Mouse (Mus musculus) layer of hippocampus, postnatal 25 days (tissue): ENCODE measurements around the gene Zeb2. TPM values are rescaled to one million over a fixed set of nuclear protein-coding genes. Genes with fewer than 3 reads are reported as not detected.

ENCODE experiments used
- DNase-seq, 2 experiments: peaks; one replicate each; pipeline ENCODE4 v3.0.0; 2022; ENCODE audit warnings: mixed read lengths in 2 of 2, low spot score in 1 of 2; ENCODE audit errors: extremely low spot score in 1 of 2
- total RNA-seq, 2 experiments: library from RNA; stranded (reverse); gene quantifications; 2 replicates each; pipeline ENCODE4 v1.2.3; 2021

The Zeb2 gene
- 100 to 1,000 TPM; 365 to 458 TPM for total RNA-seq

DNA sequence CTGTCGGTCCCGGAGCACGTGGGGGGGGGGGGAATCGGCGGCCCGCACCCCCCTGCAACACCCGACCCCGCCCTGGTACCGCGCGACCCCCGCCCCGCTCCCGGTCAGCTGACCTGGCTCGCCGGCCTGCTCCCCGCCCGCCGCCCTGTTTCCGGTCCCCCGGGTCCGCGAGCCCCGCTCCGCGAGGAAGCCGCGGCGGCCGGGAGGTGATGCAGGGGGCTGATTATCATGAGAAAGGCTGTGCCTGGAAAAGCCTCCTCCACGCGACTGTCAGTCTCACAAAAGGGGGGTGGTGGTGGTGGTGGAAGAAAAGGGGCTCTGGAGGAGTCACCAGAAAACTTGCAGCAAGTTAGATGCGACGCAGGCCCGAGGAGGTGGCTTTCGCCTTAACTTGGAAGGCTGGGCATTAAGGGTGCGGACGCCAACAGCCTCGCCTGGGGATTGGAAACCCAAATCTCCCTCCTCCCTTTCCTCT, at the start of gene Zeb2:
Gene Zeb2, minus strand, starts transcription at position 309 of the 475 bp plus-strand sequence.
- peak; percentile 65 to 79 for DNase-seq

DNA sequence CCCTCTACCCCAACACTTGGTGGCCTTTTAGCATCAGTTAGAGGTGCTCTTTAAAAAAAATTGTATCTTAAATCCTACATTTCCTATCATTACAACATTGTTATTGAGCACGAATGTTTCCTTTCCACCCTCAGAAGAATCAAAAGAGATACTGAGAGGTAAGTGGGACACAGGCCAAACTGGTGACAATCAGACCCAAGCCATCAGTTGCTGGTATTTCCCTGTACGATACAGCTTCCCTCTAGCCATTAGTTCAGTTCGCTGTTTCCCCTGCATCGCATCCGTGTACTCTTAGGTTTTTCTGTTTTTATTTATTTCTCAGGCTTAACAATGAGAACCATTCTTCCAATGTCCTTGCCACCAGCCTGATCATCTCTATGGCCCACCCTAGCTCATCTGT, 41.6 kb upstream of the Zeb2 start:
- DNase-seq: no peak

DNA sequence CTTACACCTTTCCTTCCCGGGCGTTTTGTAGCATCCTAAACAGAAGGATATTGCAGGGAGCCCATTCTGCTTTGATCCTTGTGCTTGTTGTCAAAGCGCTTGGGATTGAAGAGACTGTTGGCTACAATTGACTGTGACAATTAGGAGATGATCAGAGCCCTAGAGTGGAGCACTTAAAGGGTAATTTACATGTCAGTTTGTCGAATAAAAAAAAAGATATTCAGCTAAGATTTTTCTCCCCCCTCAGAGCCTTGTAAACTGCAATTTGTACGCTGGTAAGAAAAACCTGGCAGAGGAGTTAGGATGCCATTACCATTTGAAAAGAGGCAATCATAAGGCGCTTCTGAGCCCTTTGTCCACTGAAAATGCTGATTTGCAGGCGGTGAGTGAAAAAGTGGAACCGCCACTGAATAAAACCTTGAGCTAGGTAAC, 41.2 kb upstream of the Zeb2 start:
- DNase-seq: no peak

DNA sequence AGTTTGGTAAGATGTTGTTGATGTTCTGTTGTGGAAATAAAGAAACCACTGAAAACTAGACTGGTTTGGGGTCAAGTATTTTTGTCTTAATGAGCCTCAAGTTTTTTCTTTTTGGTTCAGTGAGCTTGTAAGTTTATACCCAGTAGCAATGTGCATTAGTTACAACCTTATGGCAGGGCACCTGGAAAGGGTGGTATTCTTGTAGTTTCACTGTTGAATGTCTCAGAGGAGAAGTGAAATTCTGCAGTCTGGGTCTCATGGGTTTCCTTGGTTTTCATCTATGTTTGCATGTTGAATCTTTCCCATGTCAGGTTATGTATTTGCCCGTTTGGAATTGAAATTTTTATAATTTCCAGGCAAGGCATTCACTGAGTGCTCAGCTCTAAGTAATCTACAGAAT, 36.1 kb upstream of the Zeb2 start:
- DNase-seq: no peak

DNA sequence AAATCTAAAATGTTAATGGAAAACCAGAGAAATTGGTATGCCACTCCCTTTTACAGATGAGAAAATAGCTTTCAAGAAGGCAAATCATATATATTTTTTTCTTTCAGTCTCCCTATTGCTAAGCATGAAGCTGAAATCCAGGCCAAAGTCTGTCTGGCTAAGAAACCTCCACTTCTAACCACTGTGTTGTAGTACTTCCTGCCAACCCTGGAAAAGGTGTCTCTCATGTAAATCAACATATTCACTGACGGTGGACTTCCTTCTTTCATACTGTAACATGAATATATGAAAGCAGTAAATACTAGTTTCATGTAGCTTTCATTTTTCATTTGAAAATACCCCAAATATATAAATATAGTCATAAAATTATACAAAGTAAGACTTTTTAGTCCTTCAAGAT, 26.0 kb upstream of the Zeb2 start:
- no peak for DNase-seq

DNA sequence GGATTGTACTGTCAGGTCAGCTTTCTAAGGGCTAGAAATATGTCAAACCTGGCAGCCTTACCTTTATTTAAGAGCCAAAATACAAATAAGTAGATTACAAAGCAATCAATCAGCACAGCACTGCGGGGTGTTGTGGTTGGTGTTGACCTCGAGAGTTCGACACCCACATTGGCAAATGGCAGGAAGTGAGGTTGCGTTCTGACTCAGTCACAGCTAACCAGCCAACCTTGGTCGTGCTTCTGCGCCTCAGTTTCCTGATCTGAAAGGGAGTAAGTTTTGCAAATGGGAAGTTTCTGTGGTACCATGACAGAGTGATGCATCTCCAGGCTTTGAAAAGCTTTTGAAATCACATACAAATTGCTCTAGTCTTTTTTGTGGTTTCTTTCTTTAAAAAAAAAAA, 21.7 kb upstream of the Zeb2 start:
- no peak for DNase-seq

DNA sequence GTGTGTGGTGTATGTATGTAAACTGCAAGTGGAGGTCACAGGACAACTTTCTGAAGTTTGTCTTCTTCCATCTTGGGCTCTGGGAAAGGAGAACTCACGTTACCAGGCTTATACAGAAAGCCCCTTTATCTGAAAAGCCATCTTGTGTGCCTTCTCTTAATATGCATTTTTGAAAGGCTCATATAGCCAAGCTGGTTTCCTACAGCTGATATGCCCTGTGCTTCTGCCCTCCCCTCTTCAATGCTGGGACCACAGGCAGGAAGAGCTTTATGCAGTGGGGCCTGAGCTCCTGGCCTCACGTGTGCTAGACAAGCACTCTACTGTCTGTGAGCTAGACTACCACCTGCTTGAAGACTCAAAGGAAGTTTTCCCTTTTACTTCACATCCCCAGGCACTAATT, 19.6 kb upstream of the Zeb2 start:
- no peak for DNase-seq

DNA sequence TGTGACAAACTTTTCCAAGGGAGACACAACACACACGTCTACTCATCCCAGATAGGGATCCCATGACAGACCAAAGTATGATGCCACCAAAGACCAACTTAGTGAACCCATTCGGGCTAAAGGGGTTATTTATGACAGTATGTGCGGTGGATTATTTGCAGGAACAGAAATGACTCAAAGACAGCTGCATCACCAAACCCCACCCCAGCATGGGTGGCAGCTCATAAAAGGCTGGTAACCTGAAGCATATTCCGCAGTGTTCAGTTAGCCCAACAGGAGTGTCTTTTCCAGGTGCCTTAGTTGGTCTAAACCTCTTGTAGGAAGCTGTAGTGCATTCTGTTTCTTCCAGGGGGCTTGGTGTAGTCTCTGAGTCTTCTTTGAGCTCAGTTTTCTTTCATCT, 16.0 kb upstream of the Zeb2 start:
- DNase-seq: no peak

DNA sequence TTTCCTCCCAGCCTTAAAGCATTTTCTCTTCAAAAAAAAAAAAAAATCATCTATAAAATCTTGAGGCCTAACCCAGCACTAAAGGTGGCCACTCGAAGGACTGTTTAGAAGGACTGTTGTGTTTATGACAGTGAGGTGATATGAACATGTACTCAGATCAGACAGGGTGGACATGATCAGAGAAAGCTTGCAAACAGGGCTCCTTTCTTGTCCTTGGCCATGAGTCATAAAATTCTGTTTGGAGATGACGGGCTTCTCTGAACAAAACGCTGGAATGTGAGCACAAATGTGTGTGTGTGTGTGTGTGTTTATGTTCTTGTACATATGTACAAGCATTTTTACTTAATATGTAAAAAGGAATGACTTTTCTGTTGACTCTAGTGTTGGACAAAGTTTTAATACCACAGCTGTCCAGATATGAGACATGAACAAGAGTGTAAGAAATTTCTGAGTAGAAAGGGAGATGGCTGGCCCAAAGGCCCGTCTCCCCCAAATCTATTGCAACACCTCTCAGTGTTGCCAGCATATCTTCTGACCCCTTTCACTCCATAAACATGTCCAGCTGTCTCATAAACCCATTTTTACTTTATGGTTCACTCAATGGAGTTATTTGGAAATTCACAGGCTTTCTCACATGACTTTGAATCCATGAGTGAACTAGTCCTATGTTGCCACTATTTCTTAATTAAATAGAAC, 13.4 kb upstream of the Zeb2 start:
- no peak for DNase-seq

DNA sequence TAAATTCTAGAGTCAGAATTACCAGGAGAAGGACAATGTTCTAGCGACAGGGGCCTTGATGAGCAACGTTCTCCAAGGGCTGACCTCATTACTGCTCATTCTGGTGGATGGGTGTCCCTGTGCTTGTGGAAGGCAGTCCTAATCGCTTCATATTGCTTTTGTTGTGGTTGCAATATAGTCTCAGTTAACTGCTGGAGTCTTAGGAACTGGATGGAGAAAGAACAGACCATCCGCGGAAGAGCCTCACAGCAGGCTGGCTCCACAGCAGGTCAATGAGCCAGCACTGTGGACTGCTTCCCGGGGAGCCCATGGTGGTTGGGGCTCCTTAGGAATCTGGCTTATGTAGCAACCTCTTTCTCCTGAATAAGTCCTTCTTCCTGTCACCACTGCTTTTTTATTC, 12.4 kb upstream of the Zeb2 start:
- no peak for DNase-seq

DNA sequence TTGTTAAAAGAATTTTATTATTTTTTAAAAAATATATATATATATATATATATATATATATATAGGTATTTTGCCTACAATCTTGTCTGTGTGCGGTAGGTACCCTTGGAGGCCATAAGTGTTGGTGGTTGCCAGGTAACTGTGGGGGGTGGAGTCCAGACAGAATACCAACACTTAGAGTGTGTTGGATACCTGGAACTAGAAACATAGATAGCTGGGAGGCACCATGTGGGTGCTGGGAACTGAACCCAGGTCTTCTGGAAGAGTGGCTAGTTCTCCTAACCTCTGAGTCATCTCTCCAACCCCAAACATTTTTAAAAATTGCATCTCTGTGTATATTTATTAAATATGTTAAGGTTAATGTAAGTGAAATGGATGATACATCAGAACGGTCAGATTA, 11.5 kb upstream of the Zeb2 start:
- DNase-seq: no peak

DNA sequence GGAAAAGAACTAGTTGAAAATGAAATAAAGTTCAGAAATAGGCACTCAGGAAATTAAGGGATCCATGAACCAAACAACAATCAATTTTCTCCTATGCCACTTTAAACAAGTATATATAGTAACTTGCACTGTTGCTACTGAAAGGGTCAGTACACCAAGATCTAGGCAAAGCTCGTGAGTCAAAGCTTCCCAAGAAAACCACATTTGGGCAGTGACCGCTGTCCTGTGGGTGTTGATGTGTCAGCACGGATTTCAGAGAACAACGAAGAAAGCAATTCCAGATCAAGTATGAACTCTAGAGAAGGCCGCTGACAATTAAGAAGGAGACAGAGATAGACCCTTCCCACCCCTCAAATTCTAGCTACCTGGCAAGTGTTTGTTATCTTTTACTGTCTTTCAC, 9.2 kb upstream of the Zeb2 start:
- DNase-seq: no peak

DNA sequence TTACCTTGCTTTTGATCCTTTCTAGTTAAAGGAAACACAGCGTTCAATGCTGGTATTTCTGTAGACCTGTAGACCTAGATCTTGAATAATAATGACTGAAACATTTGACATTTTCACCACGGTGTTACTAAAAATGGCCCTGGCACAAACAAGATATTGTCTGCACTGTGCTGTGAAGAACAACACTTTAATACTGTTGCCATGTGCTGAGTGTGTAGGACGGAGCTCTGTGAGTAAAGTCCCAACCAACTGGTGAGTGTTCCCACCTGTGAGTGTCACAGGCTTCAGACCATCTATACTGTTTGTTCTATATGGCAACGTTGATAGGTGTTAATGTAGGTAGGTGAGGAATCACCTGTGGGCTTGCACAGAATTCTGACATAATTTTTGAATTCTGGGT, 8.0 kb upstream of the Zeb2 start:
- no peak for DNase-seq

DNA sequence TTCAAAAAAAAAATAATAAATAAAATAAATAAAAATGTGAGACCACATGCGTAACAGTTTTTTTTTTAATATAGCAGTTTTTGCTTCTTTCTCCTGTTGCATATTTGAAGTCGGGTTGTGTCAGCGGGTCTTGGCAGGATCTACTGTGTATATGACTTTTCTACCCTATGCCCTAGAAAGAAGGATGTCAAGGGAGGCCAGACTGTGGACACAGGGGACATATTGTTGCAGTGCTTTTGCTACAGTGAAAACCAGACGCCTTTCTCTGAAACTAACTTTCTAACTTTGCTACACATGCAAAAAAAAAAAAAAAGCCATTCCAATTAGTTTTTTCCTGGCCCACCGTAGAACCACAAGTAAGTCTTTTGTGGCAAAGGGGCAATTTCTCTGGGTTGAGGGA, 6.3 kb upstream of the Zeb2 start:
- DNase-seq: no peak

DNA sequence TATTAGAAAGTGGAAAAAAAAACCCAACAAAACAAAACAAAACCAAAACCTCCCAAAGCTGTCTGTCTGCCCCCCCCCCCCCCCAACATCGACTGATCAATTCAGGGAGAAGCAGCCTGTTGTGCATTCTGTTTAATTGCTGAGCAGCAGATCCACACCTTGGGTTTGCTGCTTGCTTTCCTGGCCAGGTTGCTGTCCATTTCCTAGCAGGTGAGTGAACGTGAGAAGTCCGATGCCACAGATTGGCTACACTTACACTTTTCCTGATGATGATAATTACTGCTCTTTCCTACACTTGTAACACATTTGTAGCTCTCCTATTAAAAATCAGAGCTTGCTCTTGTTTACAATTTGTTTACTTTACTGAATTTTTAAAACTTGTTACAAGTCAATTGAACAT, 926 bp upstream of the Zeb2 start:
- DNase-seq: no peak

DNA sequence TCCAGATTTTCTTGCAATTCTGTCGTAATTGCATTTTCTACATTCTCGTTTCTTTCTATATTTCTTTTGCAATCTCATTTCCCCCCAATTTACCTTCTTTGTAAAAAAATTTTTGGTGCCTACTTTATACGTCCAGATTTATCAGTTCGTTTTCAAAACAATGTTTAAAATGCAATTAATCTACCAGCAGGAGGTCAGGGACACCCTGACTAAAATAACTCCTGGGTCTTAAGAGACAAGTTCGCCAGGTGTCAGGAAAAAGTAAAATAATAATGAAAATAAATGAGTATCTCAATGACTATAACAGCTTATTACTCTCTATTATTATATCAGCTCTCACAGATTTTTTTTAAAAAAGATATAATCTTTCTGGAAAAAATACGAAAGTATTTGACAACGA, 397 bp upstream of the Zeb2 start:
- no peak for DNase-seq

DNA sequence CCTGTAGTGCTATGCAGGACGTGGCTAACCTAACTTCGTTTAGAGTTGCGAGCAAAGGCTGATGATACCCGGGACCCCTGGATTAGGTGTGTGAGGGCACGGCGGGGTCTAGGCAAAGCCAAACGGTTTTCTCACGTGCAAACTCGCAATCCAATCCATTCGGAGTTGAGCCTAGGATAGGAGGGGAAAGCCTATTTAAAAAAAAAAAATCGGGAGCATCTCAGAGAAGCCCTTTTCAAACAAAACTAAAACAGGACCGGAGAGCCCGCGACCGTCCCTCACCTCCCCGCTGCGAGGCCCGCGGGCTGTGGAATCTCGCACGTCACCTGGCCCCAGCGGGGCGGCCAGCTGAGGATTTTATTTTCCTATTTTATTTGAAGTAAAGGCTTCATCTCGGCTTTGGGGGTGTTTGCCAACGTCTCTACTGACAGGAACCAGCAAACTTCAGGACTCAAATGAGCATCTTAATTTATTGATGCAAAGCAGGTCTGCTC, 617 bp downstream of the Zeb2 start:
- peak in 1 of 2 experiments; percentile 42 for DNase-seq

DNA sequence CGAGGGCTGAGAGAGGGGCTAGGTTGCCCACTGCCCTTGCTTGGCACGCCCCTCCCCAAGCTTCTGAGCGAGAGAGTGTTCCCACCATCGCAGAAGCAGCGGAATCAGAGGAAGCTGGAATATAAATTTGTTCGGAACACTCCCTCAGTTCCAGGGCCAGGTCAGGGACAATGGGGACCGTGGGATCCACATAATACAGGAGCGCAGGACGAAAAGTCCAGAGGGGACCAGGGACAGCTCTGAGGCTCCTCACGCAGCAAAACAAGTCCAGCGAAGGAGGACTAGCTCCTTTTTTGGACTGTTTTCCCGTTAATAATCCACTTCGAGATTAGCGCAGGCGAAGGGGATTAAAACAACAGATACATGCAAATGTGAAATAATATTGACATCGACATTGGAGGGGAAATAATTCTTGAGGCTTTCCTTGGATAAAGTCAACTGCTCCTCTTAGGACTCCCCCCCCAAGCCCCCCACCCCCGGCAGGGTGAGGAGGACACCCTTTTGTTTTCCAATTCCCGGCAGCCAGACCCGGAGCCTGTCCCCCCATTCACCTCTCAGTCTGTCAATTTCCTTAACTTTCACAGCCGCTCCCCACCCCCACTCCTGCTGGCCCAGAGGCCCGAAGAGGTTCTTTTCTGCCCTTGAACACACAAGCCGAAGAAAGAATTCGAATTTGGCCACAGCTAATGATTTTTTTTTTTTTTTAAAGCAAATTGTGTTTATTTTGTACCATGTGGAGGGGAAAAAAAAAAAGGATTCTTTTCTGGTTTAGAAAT, 1.3 kb downstream of the Zeb2 start:
- DNase-seq: peak in 1 of 2 experiments; percentile 68

DNA sequence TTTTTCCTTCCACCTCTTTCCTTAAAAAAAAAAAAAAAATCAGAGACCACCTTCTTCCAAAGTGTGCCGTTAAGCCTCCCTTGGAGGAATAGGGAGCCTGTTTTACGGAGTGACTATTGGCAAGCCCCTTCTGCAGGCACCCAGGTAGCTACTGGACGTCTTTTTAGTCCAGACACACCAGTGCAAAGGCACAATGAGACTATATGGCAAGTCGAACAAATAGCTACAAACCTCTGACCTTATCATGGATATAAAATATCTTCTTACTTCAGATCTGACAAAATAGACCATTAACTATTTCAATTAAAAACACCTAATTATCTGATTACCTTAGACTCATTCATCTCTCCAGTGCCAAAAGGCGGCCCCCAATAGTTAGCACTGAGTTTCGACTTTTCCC, 2.0 kb downstream of the Zeb2 start:
- no peak for DNase-seq

DNA sequence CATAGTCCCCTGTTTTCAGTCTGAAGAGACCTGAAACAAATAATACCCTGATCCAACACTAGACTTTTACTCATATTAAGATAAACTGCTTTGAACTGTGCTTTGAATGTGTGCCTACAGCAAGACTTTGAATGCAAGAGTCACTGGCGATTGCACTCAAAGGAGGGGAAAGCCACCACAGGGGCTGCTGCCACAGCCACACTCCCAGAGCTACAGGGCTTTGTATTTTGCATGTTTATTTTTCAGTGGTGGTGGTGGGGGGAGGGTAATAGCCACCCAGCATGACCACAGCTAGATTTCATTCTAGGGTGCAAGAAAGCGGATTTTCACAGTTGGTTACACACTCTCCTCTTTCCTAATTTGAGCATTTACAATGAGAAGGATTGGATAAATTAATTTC, 2.6 kb downstream of the Zeb2 start:
- DNase-seq: no peak

DNA sequence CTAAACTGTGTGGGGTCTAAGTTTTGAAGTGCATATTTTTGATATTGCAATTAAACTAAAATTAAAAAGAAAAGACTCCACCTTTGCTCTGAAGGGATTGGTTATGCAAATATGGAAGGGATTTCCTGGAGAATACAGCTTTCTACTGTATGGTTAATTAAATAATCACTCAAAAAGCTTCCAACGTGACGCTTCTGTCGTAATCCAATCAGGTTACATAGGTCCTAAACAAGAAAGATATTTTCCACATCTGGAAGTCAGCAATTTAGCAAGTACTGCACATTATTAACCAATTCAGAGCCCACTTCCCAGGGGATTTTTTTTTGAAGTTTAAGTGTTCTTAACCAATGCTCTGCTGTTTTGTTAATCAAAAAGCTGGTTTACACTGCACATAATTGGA, 3.3 kb downstream of the Zeb2 start:
- no peak for DNase-seq
